Mouse (Mus musculus) forebrain, embryonic 16.5 days (tissue): ENCODE measurements around the gene Zfand6. TPM values are rescaled to one million over a fixed set of nuclear protein-coding genes. Genes with fewer than 3 reads are reported as not detected.
A peak's percentile ranks its signal among the peaks of the same experiment; 100 is the strongest.

Experiments
- ATAC-seq: fragments of 200-750 bp; cut with Nextera tagmentation; 2 replicates; pipeline ENCODE4 v1.8.0; 2017; ENCODE audit warnings: mild to moderate bottlenecking, moderate library complexity
- H3K27ac ChIP-seq: fragments of 300-500 bp; sonication (generic); 2 replicates; pipeline ENCODE4 v1.5.1; 2014; ENCODE audit warnings: low read length, control low read depth
- H3K27me3 ChIP-seq: fragments of 300-500 bp; sonication (generic); replicated peaks from 2 replicates; pipeline ENCODE4 v1.6.1; 2014; ENCODE audit warnings: low read length; ENCODE audit not compliant: control insufficient read depth, insufficient read depth
- H3K36me3 ChIP-seq: fragments of 300-500 bp; sonication (generic); 2 replicates; pipeline ENCODE4 v1.6.1; 2014; ENCODE audit not compliant: control insufficient read depth, insufficient read depth
- H3K4me1 ChIP-seq: fragments of 300-500 bp; sonication (generic); replicated peaks from 2 replicates; pipeline ENCODE4 v1.6.1; 2014; ENCODE audit warnings: low read length; ENCODE audit not compliant: control insufficient read depth, insufficient read depth
- H3K4me2 ChIP-seq: fragments of 300-500 bp; sonication (generic); 2 replicates; pipeline ENCODE4 v1.6.1; 2014; ENCODE audit warnings: mild to moderate bottlenecking, low read length, control low read depth
- H3K4me3 ChIP-seq: fragments of 300-500 bp; sonication (generic); replicated peaks from 2 replicates; pipeline ENCODE4 v1.5.1; 2014; ENCODE audit warnings: mild to moderate bottlenecking, low read length, control low read depth
- H3K9ac ChIP-seq: fragments of 300-500 bp; sonication (generic); replicated peaks from 2 replicates; pipeline ENCODE4 v1.6.1; 2014; ENCODE audit warnings: low read depth, low read length, control low read depth
- H3K9me3 ChIP-seq: fragments of 300-500 bp; sonication (generic); 2 replicates; pipeline ENCODE4 v1.6.1; 2016; ENCODE audit warnings: low read length; ENCODE audit not compliant: control insufficient read depth
- WGBS: fragments of 180-500 bp; shearing (Covaris S2); extraction: QIAGEN DNeasy Blood & Tissue Kit; methylation state at CpG from one replicate; pipeline ENCODE4 v1.1.7; 2014; 5-methylcytosine and 5-hydroxymethylcytosine counted together
- polyA plus RNA-seq: library from polyadenylated mRNA; unstranded; fragments of >200 nt; fragmentation: Nextera tagmentation; extraction: Ambion mirVana; gene quantifications from 2 replicates; pipeline ENCODE4 v1.2.1, GENCODE M21; 2015

The Zfand6 gene
- polyA plus RNA-seq, 1 experiment from 2014 or later = 198 TPM

GRCm38 (mm10) chr7:84604501-84604900, 85.3 kb downstream of the Zfand6 start:
- H3K4me3 ChIP-seq = no peak overlapping the region
- H3K9ac ChIP-seq = no peak overlapping the region
- WGBS = 66% methylated on average over 3 of the region's 3 CpGs
- no peaks in the 10 kb centered on the region for H3K36me3 ChIP-seq
- no peak overlapping the region for H3K27ac ChIP-seq
- H3K4me1 ChIP-seq = peaks cover 10% of the 10 kb centered on the region; the same call in 1 of the 2 replicates
- H3K27me3 ChIP-seq = no peaks in the 10 kb centered on the region
- H3K9me3 ChIP-seq = no peaks in the 10 kb centered on the region
- no peak overlapping the region for H3K4me2 ChIP-seq
- ATAC-seq = no peak

- Histone ChIP-seq H3K27ac (no peak overlapping the region), H3K9ac (no peak overlapping the region), H3K36me3 (no peaks in the 10 kb centered on the region), H3K4me1 (peaks cover 7% of the 10 kb centered on the region; the same call in 1 of the 2 replicates), H3K27me3 (no peaks in the 10 kb centered on the region), H3K4me2 (no peak overlapping the region), H3K9me3 (no peaks in the 10 kb centered on the region), H3K4me3 (no peak overlapping the region)
- no peak for ATAC-seq
- 84% methylated on average over 3 of the region's 3 CpGs for WGBS
These were observed 88.4 kb downstream of the Zfand6 start for GRCm38 (mm10) chr7:84601331-84601730.

- H3K36me3 ChIP-seq = no peaks in the 10 kb centered on the region
- H3K9ac ChIP-seq = no peak overlapping the region
- no peak overlapping the region for H3K27ac ChIP-seq
- no peak overlapping the region for H3K4me2 ChIP-seq
- no peaks in the 10 kb centered on the region for H3K9me3 ChIP-seq
- 91% methylated on average over 2 of the region's 2 CpGs for WGBS
- H3K4me3 ChIP-seq = no peak overlapping the region
- peaks cover 6% of the 10 kb centered on the region; the same call in 1 of the 2 replicates for H3K4me1 ChIP-seq
- H3K27me3 ChIP-seq = no peaks in the 10 kb centered on the region
- no peak for ATAC-seq
These were observed 89.1 kb downstream of the Zfand6 start for GRCm38 (mm10) chr7:84600631-84601030.

- 87% methylated on average over 3 of the region's 3 CpGs for WGBS
- Histone ChIP-seq H3K36me3 (no peaks in the 10 kb centered on the region), H3K27ac (no peak overlapping the region), H3K4me1 (0 out of 2 replicates have a peak, but pooled peaks cover 2% of the 10 kb centered on the region), H3K4me2 (no peak overlapping the region), H3K27me3 (no peaks in the 10 kb centered on the region), H3K9ac (no peak overlapping the region), H3K9me3 (no peaks in the 10 kb centered on the region), H3K4me3 (no peak overlapping the region)
- ATAC-seq = no peak
These were observed 93.1 kb downstream of the Zfand6 start for GRCm38 (mm10) chr7:84596633-84597032.

- H3K36me3 ChIP-seq = no peaks in the 10 kb centered on the region
- WGBS = 86% methylated on average over 3 of the region's 3 CpGs
- no peak overlapping the region for H3K4me3 ChIP-seq
- ATAC-seq = no peak
- H3K27ac ChIP-seq = no peak overlapping the region
- H3K9ac ChIP-seq = no peak overlapping the region
- 0 out of 2 replicates have a peak, but pooled peaks cover 2% of the 10 kb centered on the region for H3K4me1 ChIP-seq
- no peaks in the 10 kb centered on the region for H3K9me3 ChIP-seq
- H3K27me3 ChIP-seq = no peaks in the 10 kb centered on the region
- no peak overlapping the region for H3K4me2 ChIP-seq
These were observed 93.8 kb downstream of the Zfand6 start for GRCm38 (mm10) chr7:84596002-84596401.

- Histone ChIP-seq H3K27ac (no peak overlapping the region), H3K4me3 (no peak overlapping the region), H3K9me3 (no peaks in the 10 kb centered on the region), H3K4me2 (no peak overlapping the region), H3K27me3 (no peaks in the 10 kb centered on the region), H3K9ac (no peak overlapping the region), H3K36me3 (no peaks in the 10 kb centered on the region), H3K4me1 (0 out of 2 replicates have a peak, but pooled peaks cover 2% of the 10 kb centered on the region)
- peak; percentile 32 for ATAC-seq
These were observed 94.8 kb downstream of the Zfand6 start for GRCm38 (mm10) chr7:84594917-84595303.

GRCm38 (mm10) chr7:84594087-84594916, 95.5 kb downstream of the Zfand6 start:
- peak; percentile 71 for ATAC-seq
- H3K4me1 ChIP-seq = 0 out of 2 replicates have a peak, but pooled peaks cover 2% of the 10 kb centered on the region
- peak overlapping the region; percentile 16; the same call in 1 of the 2 replicates for H3K4me2 ChIP-seq
- 45% methylated on average over 8 of the region's 8 CpGs for WGBS
- H3K36me3 ChIP-seq = no peaks in the 10 kb centered on the region
- H3K27me3 ChIP-seq = no peaks in the 10 kb centered on the region
- no peaks in the 10 kb centered on the region for H3K9me3 ChIP-seq
- H3K9ac ChIP-seq = no peak overlapping the region
- no peak overlapping the region for H3K27ac ChIP-seq
- H3K4me3 ChIP-seq = no peak overlapping the region

DNA sequence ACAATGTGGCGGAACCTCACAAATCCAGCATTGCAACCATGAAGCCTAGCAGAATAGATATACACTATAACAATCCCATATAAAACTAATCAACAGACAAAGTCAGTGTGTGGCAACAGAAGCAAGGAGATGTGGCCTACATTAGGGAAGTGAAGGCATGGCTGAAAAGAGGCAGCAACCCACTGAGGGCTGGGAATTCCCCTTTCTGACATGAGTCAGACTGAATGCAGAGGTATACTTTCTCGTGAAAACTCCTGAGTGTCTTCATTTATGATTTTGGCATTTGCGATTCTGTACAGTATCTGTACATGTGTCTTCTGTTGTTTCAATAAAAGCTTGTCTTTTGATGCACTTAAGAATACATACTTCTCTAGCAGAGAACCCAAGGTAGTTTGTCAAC, 98.4 kb downstream of the Zfand6 start:
- Histone ChIP-seq H3K4me2 (no peak overlapping the region), H3K27ac (no peak overlapping the region), H3K4me3 (no peak overlapping the region), H3K36me3 (no peaks in the 10 kb centered on the region), H3K27me3 (no peaks in the 10 kb centered on the region), H3K9me3 (no peaks in the 10 kb centered on the region), H3K4me1 (0 out of 2 replicates have a peak, but pooled peaks cover 2% of the 10 kb centered on the region), H3K9ac (no peak overlapping the region)
- no peak for ATAC-seq
- 90% methylated on average over 3 of the region's 3 CpGs for WGBS

DNA sequence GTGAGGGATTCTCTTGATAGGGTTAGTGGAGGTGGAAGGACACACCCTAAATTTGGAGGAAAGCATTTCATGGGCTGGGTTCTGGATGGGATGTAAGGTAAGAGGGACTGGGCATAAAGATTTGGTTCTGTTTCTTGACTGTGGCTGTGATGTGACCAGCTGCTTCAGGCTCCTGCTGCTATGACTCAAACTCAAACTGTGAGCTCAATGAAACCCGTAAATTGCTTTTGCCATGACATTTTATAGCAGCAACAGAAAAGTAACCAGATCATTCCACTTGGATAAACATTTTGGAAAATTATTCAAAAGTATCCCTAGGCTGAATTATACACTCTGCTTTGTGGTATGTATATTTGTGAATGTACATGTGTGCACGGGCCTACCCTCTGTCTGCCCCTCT, 99.1 kb downstream of the Zfand6 start:
- Histone ChIP-seq H3K4me1 (0 out of 2 replicates have a peak, but pooled peaks cover 2% of the 10 kb centered on the region), H3K4me3 (no peak overlapping the region), H3K27me3 (no peaks in the 10 kb centered on the region), H3K27ac (no peak overlapping the region), H3K4me2 (no peak overlapping the region), H3K36me3 (no peaks in the 10 kb centered on the region), H3K9me3 (no peaks in the 10 kb centered on the region), H3K9ac (no peak overlapping the region)
- no peak for ATAC-seq
- WGBS = 86% methylated on average over 2 of the region's 2 CpGs
